Mouse (Mus musculus) liver (tissue): ENCODE data around the gene Ifitm6.
"Not testable (repeated sequence)": the region's sequence is repeated elsewhere in the genome, so short reads cannot be mapped to it uniquely, and the experiment has no call there.

Experiments
- DNase-seq: peaks from one replicate; pipeline ENCODE4 v3.0.0-alpha.2; 2020; ENCODE audit warnings: mixed read lengths

The Ifitm6 gene

DNA sequence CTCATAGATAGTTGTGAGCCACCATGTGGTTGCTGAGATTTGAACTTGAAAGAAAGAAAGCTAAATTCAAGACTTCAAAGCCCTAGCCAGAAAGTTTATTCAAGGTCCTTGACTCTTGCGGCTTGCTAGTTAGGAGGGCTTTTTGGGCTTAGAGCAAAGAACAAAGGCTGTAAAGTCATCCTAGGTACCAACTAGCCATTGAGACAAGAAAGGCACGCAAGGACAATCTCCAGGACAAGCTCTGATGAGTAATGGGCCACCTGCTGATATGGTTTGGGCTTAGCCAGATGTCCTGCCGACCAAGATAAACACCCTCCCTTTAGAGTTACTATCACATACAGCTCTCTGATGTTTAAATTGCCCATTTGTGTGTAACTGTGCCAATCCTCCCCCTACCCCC lies 49.0 kb downstream of the Ifitm6 start:
- DNase-seq, result not testable (repeated sequence)

DNA sequence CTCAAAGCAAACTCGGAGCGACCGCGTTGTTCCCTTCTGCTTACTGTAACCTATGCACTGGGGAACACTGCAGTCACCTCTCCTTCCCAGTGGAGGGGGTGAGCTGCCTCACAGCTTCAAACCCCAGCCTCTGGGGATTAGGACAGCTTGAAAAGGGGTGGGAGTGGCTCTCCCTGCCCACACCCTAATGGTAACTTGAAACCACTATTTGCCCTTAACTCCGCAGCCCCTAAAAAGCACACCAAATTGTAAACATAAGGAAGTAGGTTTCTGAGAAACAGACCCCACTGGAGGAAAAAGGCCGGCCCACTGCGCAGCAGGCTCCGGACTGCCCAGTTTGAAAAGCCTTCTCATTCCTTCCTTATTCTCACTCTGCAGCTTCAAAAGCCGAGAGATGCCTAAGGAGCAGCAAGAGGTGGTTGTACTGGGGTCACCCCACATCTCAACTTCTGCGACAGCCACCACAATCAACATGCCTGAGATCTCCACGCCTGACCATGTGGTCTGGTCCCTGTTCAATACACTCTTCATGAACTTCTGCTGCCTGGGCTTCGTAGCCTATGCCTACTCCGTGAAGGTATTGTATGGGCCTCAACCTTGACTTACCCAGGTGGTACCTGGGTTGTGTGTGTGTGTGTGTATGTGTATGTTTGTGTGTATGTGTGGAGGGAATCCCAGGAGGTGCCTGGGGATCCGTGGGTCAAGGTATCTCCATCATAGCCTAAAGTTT lies 49.7 kb downstream of the Ifitm6 start:
- no peak for DNase-seq

DNA sequence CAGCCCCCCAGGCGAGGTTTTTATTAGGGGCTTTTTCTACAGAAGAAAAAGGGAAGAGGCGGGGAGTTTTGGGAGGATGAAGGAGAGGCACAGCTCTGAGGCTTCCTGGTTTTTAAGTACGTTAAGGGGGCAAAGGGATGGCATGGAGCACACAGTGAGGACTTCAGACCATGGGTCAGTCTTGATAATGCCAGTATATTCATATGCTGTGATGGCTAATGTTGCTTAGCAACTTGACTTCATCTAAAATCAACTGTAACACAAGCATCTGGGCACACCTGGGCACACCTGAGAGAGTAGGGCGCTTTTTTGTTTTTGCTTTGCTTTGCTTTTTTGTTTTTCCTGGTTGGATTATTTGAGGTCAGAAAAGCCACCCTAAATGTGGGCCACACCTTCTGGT lies 50.8 kb downstream of the Ifitm6 start, which contains the start of gene Ifitm1:
Gene Ifitm1 (plus strand): TSS at position 301 of the 400 bp plus-strand sequence.
- DNase-seq, result no peak
